Mouse (Mus musculus) left cerebral cortex, adult 18-20 months (tissue): ENCODE measurements around the gene Olfr70. TPM values are rescaled to one million over a fixed set of nuclear protein-coding genes. Genes with fewer than 3 reads are reported as not detected.

ENCODE experiments used
- DNase-seq, 2 experiments: peaks; one replicate each; pipeline ENCODE4 v3.0.0; 2021 to 2022; ENCODE audit warnings: low spot score in 2 of 2, mixed read lengths in 1 of 2
- long read RNA-seq, 2 experiments: library from polyadenylated mRNA; stranded (forward); transcript quantifications; one replicate each; pipeline ENCODE4 v2.0.0; 2021
- total RNA-seq, 2 experiments: library from RNA; stranded (reverse); gene quantifications; 2 replicates each; pipeline ENCODE4 v1.2.3; 2021

Olfr70 gene
- total RNA-seq: not detected
- long read RNA-seq, experiment 1: 0 reads
- long read RNA-seq, experiment 2: 0 reads

- no peak for DNase-seq
Measured at GRCm38 (mm10) chr4:43700707-43701106, at the start of gene Olfr70. Gene Olfr70, minus strand, starts transcription at chr4:43700807.

- DNase-seq: no peak
Measured at GRCm38 (mm10) chr4:43745187-43745586, 44.6 kb upstream of the Olfr70 start.

- no peak for DNase-seq
Measured at GRCm38 (mm10) chr4:43743099-43743498, 42.5 kb upstream of the Olfr70 start.

- no peak for DNase-seq
Measured at GRCm38 (mm10) chr4:43742637-43743036, 42.0 kb upstream of the Olfr70 start.

- DNase-seq: no peak
Measured at GRCm38 (mm10) chr4:43741526-43741925, 40.9 kb upstream of the Olfr70 start.

- DNase-seq: no peak
Measured at GRCm38 (mm10) chr4:43738989-43739674, 38.5 kb upstream of the Olfr70 start.

- no peak for DNase-seq
Measured at GRCm38 (mm10) chr4:43737144-43737543, 36.5 kb upstream of the Olfr70 start.

GRCm38 (mm10) chr4:43733186-43733585 is 32.6 kb upstream of the Olfr70 start:
- DNase-seq: no peak

- no peak for DNase-seq
Measured at GRCm38 (mm10) chr4:43732171-43732570, 31.6 kb upstream of the Olfr70 start.

GRCm38 (mm10) chr4:43730750-43731297 is 30.2 kb upstream of the Olfr70 start:
- no peak for DNase-seq

GRCm38 (mm10) chr4:43729794-43730550 is 29.4 kb upstream of the Olfr70 start, which contains the start of gene Spaar:
Gene Spaar, plus strand, starts transcription at chr4:43730034.
- DNase-seq: no peak

GRCm38 (mm10) chr4:43729126-43729525 is 28.5 kb upstream of the Olfr70 start:
- no peak for DNase-seq

- DNase-seq: no peak
Measured at GRCm38 (mm10) chr4:43728576-43728954, 28.0 kb upstream of the Olfr70 start.

- no peak for DNase-seq
Measured at GRCm38 (mm10) chr4:43727718-43728575, 27.3 kb upstream of the Olfr70 start.

- peak in 1 of 2 experiments; percentile 30 for DNase-seq
Measured at GRCm38 (mm10) chr4:43726995-43727394, 26.4 kb upstream of the Olfr70 start, which contains the start of gene Hrct1. Gene Hrct1, plus strand, starts transcription at chr4:43727188.

- no peak for DNase-seq
Measured at GRCm38 (mm10) chr4:43726228-43726993, 25.8 kb upstream of the Olfr70 start.

GRCm38 (mm10) chr4:43724764-43725163 is 24.2 kb upstream of the Olfr70 start:
- peak in 1 of 2 experiments; percentile 47 for DNase-seq

- DNase-seq: no peak
Measured at GRCm38 (mm10) chr4:43722191-43722590, 21.6 kb upstream of the Olfr70 start.

- DNase-seq: no peak
Measured at GRCm38 (mm10) chr4:43720491-43721228, 20.1 kb upstream of the Olfr70 start.
